Mouse (Mus musculus) right cerebral cortex, postnatal 4 days (tissue): ENCODE measurements around the gene Tbca.

Source experiments
- DNase-seq: peaks from one replicate; pipeline ENCODE4 v3.0.0-alpha.2; 2022

Gene Tbca

GRCm38 (mm10) chr13:94788771-94789649 lies at the start of gene Tbca:
TSS of gene Tbca (plus strand) at chr13:94788910.
- peak; percentile 89 for DNase-seq

GRCm38 (mm10) chr13:94745176-94745575 lies 43.5 kb upstream of the Tbca start:
- no peak for DNase-seq

GRCm38 (mm10) chr13:94765852-94766251 lies 22.9 kb upstream of the Tbca start:
- no peak for DNase-seq

- DNase-seq = no peak
These were observed 20.1 kb upstream of the Tbca start for GRCm38 (mm10) chr13:94768460-94769154.

GRCm38 (mm10) chr13:94769155-94769470 lies 19.6 kb upstream of the Tbca start:
- no peak for DNase-seq

GRCm38 (mm10) chr13:94786866-94787265 lies 1.8 kb upstream of the Tbca start:
- no peak for DNase-seq

- no peak for DNase-seq
These were observed 6.0 kb downstream of the Tbca start for GRCm38 (mm10) chr13:94794689-94795088.

GRCm38 (mm10) chr13:94803480-94804057 lies 14.9 kb downstream of the Tbca start:
- no peak for DNase-seq

- DNase-seq = no peak
These were observed 17.8 kb downstream of the Tbca start for GRCm38 (mm10) chr13:94806315-94807179.

GRCm38 (mm10) chr13:94808596-94808995 lies 19.9 kb downstream of the Tbca start:
- DNase-seq = no peak

GRCm38 (mm10) chr13:94809724-94810123 lies 21.0 kb downstream of the Tbca start:
- no peak for DNase-seq

- no peak for DNase-seq
These were observed 22.7 kb downstream of the Tbca start for GRCm38 (mm10) chr13:94811451-94811850.

GRCm38 (mm10) chr13:94813770-94814169 lies 25.1 kb downstream of the Tbca start:
- no peak for DNase-seq

- no peak for DNase-seq
These were observed 31.8 kb downstream of the Tbca start for GRCm38 (mm10) chr13:94820516-94820915.

GRCm38 (mm10) chr13:94820956-94821355 lies 32.2 kb downstream of the Tbca start:
- no peak for DNase-seq

GRCm38 (mm10) chr13:94826389-94826788 lies 37.7 kb downstream of the Tbca start:
- no peak for DNase-seq

GRCm38 (mm10) chr13:94826986-94827385 lies 38.3 kb downstream of the Tbca start:
- no peak for DNase-seq

GRCm38 (mm10) chr13:94827847-94828246 lies 39.1 kb downstream of the Tbca start:
- DNase-seq = no peak

GRCm38 (mm10) chr13:94838047-94838720 lies 49.5 kb downstream of the Tbca start:
- no peak for DNase-seq

GRCm38 (mm10) chr13:94838756-94839337 lies 50.1 kb downstream of the Tbca start:
- no peak for DNase-seq

- no peak for DNase-seq
These were observed 54.5 kb downstream of the Tbca start for GRCm38 (mm10) chr13:94843236-94843635.

GRCm38 (mm10) chr13:94847870-94848269 lies 59.2 kb downstream of the Tbca start:
- no peak for DNase-seq
